Mouse (Mus musculus): ENCODE measurements at regions not wholly inside any gene's neighbourhood (a gene's known extent, or its start where the extent isn't known, plus 50 kb on each side); places are given as distances from the start of the nearest gene placed in this dataset.

- DNase-seq = no peak
- intact Hi-C loops (cut with DNase I) = loop anchor here (10.0 kb wide), 2 partner anchors 114 to 206 kb away; no protein-coding TSS in a partner anchor
These were observed 135.6 kb upstream of the Pls3 start for GRCm38 (mm10) chrX:76010631-76011030.

GRCm38 (mm10) chrX:75978562-75978961 lies 103.6 kb upstream of the Pls3 start:
- intact Hi-C loops (cut with DNase I) = no loop called here
- no peak for DNase-seq

- intact Hi-C loops (cut with DNase I) = no loop called here
- no peak for DNase-seq
These were observed 99.7 kb upstream of the Pls3 start for GRCm38 (mm10) chrX:75974671-75975070.

- DNase-seq = no peak
- intact Hi-C loops (cut with DNase I) = no loop called here
These were observed 74.7 kb upstream of the Pls3 start for GRCm38 (mm10) chrX:75949694-75950093.

- DNase-seq = no peak
- intact Hi-C loops (cut with DNase I) = no loop called here
These were observed 53.9 kb upstream of the Pls3 start for GRCm38 (mm10) chrX:75928903-75929302.

Measured in heart, postnatal 14 days (tissue).